Mouse (Mus musculus): ENCODE measurements at regions not wholly inside any gene's neighbourhood (a gene's known extent, or its start where the extent isn't known, plus 50 kb on each side); places are given as distances from the start of the nearest gene placed in this dataset.

- DNase-seq (ENCODE audit: low spot score) = no peak
These were observed 792.2 kb upstream of the Got2 start for GRCm38 (mm10) chr8:96680416-96681027.

GRCm38 (mm10) chr8:96679510-96679909 lies 791.2 kb upstream of the Got2 start:
- DNase-seq (ENCODE audit: low spot score) = no peak

- peak; percentile 49 for DNase-seq (ENCODE audit: low spot score)
These were observed 786.4 kb upstream of the Got2 start for GRCm38 (mm10) chr8:96674703-96675102.

GRCm38 (mm10) chr8:96656495-96657279 lies 768.3 kb upstream of the Got2 start:
- DNase-seq (ENCODE audit: low spot score) = no peak

- DNase-seq (ENCODE audit: low spot score) = no peak
These were observed 759.4 kb upstream of the Got2 start for GRCm38 (mm10) chr8:96647743-96648142.

Data from embryo, embryonic 10 days (tissue).